Mouse (Mus musculus): ENCODE measurements around the gene Tubg1. TPM values are rescaled to one million over a fixed set of nuclear protein-coding genes. Genes with fewer than 3 reads are reported as not detected.
"Not testable (repeated sequence)": the region's sequence is repeated elsewhere in the genome, so short reads cannot be mapped to it uniquely, and the experiment has no call there.

Gene Tubg1
- polyA plus RNA-seq, 2 experiments = 32.4 to 52.7 TPM

GRCm38 (mm10) chr11:101118105-101118504 is 1.6 kb upstream of the Tubg1 start:
- H3K36me3 ChIP-seq (ENCODE audit: control insufficient read depth, insufficient read depth, low read length) = peaks cover 12% of the 10 kb centered on the region; the same call in 1 of the 2 replicates
- WGBS = 52% methylated on average over 4 of the region's 4 CpGs
- no peaks in the 10 kb centered on the region for H3K27me3 ChIP-seq (ENCODE audit: control insufficient read depth, insufficient read depth, low read length)
- DNase-seq (ENCODE audit: low spot score) = no peak
- no peaks in the 10 kb centered on the region for H3K9me3 ChIP-seq (ENCODE audit: control insufficient read depth, low read length)
- peak overlapping the region; percentile 88 for H3K4me2 ChIP-seq (replicated peaks; ENCODE audit: low read depth, low read length, severe bottlenecking)
- no peak for TF ChIP-seq POLR2A (IDR thresholded peaks at IDR 0.05; ENCODE audit: borderline replicate concordance, extremely low read depth, insufficient read depth, insufficient read length)
- no peak for ATAC-seq (ENCODE audit: low FRiP score, low read depth)
- H3K27ac ChIP-seq (replicated peaks; ENCODE audit: low read depth, low read length) = no peak overlapping the region
- H3K4me3 ChIP-seq (replicated peaks; ENCODE audit: low read length) = peak overlapping the region; percentile 91; the same call in 1 of the 2 replicates
- peaks cover 18% of the 10 kb centered on the region for H3K4me1 ChIP-seq (ENCODE audit: control insufficient read depth, insufficient read depth, low read length)
- H3K9ac ChIP-seq (ENCODE audit: low read depth, low read length, severe bottlenecking) = no peak overlapping the region

- H3K36me3 ChIP-seq (ENCODE audit: control insufficient read depth, insufficient read depth, low read length) = peaks cover 19% of the 10 kb centered on the region; the same call in 1 of the 2 replicates
- H3K27ac ChIP-seq (replicated peaks; ENCODE audit: low read depth, low read length) = peak overlapping the region; percentile 50; the same call in 1 of the 2 replicates
- no peaks in the 10 kb centered on the region for H3K27me3 ChIP-seq (ENCODE audit: control insufficient read depth, insufficient read depth, low read length)
- ATAC-seq (ENCODE audit: low FRiP score, low read depth) (peak; percentile 54), DNase-seq (ENCODE audit: low spot score) (no peak)
- peak overlapping the region; percentile 83 for H3K9ac ChIP-seq (ENCODE audit: low read depth, low read length, severe bottlenecking)
- H3K4me3 ChIP-seq (replicated peaks; ENCODE audit: low read length) = peak overlapping the region; percentile 91
- peaks cover 18% of the 10 kb centered on the region for H3K4me1 ChIP-seq (ENCODE audit: control insufficient read depth, insufficient read depth, low read length)
- H3K4me2 ChIP-seq (replicated peaks; ENCODE audit: low read depth, low read length, severe bottlenecking) = peak overlapping the region; percentile 88
- 0 out of 2 replicates have a peak, but pooled peaks have one; percentile 28 for TF ChIP-seq POLR2A (IDR thresholded peaks at IDR 0.05; ENCODE audit: borderline replicate concordance, extremely low read depth, insufficient read depth, insufficient read length)
- WGBS = under 1% methylated on average over 26 of the region's 39 CpGs
- no peaks in the 10 kb centered on the region for H3K9me3 ChIP-seq (ENCODE audit: control insufficient read depth, low read length)
These were observed 492 bp upstream of the Tubg1 start for GRCm38 (mm10) chr11:101119131-101119760.

- Histone ChIP-seq H3K4me2 (replicated peaks; ENCODE audit: low read depth, low read length, severe bottlenecking) (peak overlapping the region; percentile 79), H3K9ac (ENCODE audit: low read depth, low read length, severe bottlenecking) (peak overlapping the region; percentile 75), H3K36me3 (ENCODE audit: control insufficient read depth, insufficient read depth, low read length) (peaks cover 27% of the 10 kb centered on the region), H3K9me3 (ENCODE audit: control insufficient read depth, low read length) (no peaks in the 10 kb centered on the region), H3K4me1 (ENCODE audit: control insufficient read depth, insufficient read depth, low read length) (peaks cover 18% of the 10 kb centered on the region), H3K27ac (replicated peaks; ENCODE audit: low read depth, low read length) (peak overlapping the region; percentile 88), H3K27me3 (ENCODE audit: control insufficient read depth, insufficient read depth, low read length) (no peaks in the 10 kb centered on the region), H3K4me3 (replicated peaks; ENCODE audit: low read length) (peak overlapping the region; percentile 91)
- WGBS = 23% methylated on average over 19 of the region's 19 CpGs
- DNase-seq (ENCODE audit: low spot score) (no peak), ATAC-seq (ENCODE audit: low FRiP score, low read depth) (no peak)
- no peak for TF ChIP-seq POLR2A (IDR thresholded peaks at IDR 0.05; ENCODE audit: borderline replicate concordance, extremely low read depth, insufficient read depth, insufficient read length)
These were observed 929 bp downstream of the Tubg1 start for GRCm38 (mm10) chr11:101120545-101121188.

GRCm38 (mm10) chr11:101124494-101124893 is 4.8 kb downstream of the Tubg1 start:
- DNase-seq (ENCODE audit: low spot score); H3K27ac ChIP-seq (replicated peaks; ENCODE audit: low read depth, low read length); H3K4me3 ChIP-seq (replicated peaks; ENCODE audit: low read length); H3K4me1 ChIP-seq (ENCODE audit: control insufficient read depth, insufficient read depth, low read length); H3K27me3 ChIP-seq (ENCODE audit: control insufficient read depth, insufficient read depth, low read length); ATAC-seq (ENCODE audit: low FRiP score, low read depth); H3K4me2 ChIP-seq (replicated peaks; ENCODE audit: low read depth, low read length, severe bottlenecking); H3K9ac ChIP-seq (ENCODE audit: low read depth, low read length, severe bottlenecking); H3K9me3 ChIP-seq (ENCODE audit: control insufficient read depth, low read length): not testable (repeated sequence)
- WGBS = 92% methylated on average over 8 of the region's 8 CpGs
- peaks cover 33% of the 10 kb centered on the region for H3K36me3 ChIP-seq (ENCODE audit: control insufficient read depth, insufficient read depth, low read length)

- ATAC-seq (ENCODE audit: low FRiP score, low read depth) = not testable (repeated sequence)
- 93% methylated on average over 4 of the region's 9 CpGs for WGBS
These were observed 5.3 kb downstream of the Tubg1 start for GRCm38 (mm10) chr11:101125008-101125407.

More at GRCm38 (mm10) chr11:101125008-101125407, 5.3 kb downstream of the Tubg1 start:
- not testable (repeated sequence) for H3K4me1 ChIP-seq (ENCODE audit: control insufficient read depth, insufficient read depth, low read length); H3K27me3 ChIP-seq (ENCODE audit: control insufficient read depth, insufficient read depth, low read length); H3K9me3 ChIP-seq (ENCODE audit: control insufficient read depth, low read length); H3K9ac ChIP-seq (ENCODE audit: low read depth, low read length, severe bottlenecking); H3K27ac ChIP-seq (replicated peaks; ENCODE audit: low read depth, low read length); H3K4me3 ChIP-seq (replicated peaks; ENCODE audit: low read length); H3K4me2 ChIP-seq (replicated peaks; ENCODE audit: low read depth, low read length, severe bottlenecking); DNase-seq (ENCODE audit: low spot score)
- peaks cover 33% of the 10 kb centered on the region for H3K36me3 ChIP-seq (ENCODE audit: control insufficient read depth, insufficient read depth, low read length)
